Mouse (Mus musculus) heart, embryonic 11.5 days (tissue): ENCODE measurements at regions not wholly inside any gene's neighbourhood (a gene's known extent, or its start where the extent isn't known, plus 50 kb on each side); places are given as distances from the start of the nearest gene placed in this dataset.

Source experiments
- ATAC-seq: fragments of 200-750 bp; cut with Nextera tagmentation; replicated peaks from 2 replicates; pipeline ENCODE4 v1.8.0; 2017; ENCODE audit warnings: moderate library complexity; ENCODE audit not compliant: insufficient number of reproducible peaks, low FRiP score, low TSS enrichment
- H3K27ac ChIP-seq: fragments of 300-500 bp; sonication (generic); 2 replicates; pipeline ENCODE4 v1.5.1; 2014; ENCODE audit warnings: mild to moderate bottlenecking, low read depth, low read length
- H3K27me3 ChIP-seq: fragments of 300-500 bp; sonication (generic); 2 replicates; pipeline ENCODE4 v1.6.1; 2014; ENCODE audit warnings: mild to moderate bottlenecking, low read length, mixed read lengths; ENCODE audit not compliant: control insufficient read depth, insufficient read depth
- H3K36me3 ChIP-seq: fragments of 300-500 bp; sonication (generic); 2 replicates; pipeline ENCODE4 v1.6.1; 2014; ENCODE audit warnings: mild to moderate bottlenecking, low read length, moderate library complexity, mixed read lengths; ENCODE audit not compliant: control insufficient read depth, insufficient read depth
- H3K4me1 ChIP-seq: fragments of 300-500 bp; sonication (generic); 2 replicates; pipeline ENCODE4 v1.6.1; 2014; ENCODE audit warnings: low read length; ENCODE audit not compliant: control insufficient read depth, insufficient read depth
- H3K4me2 ChIP-seq: fragments of 300-500 bp; sonication (generic); 2 replicates; pipeline ENCODE4 v1.6.1; 2014; ENCODE audit warnings: mild to moderate bottlenecking, moderate library complexity
- H3K4me3 ChIP-seq: fragments of 300-500 bp; sonication (generic); 2 replicates; pipeline ENCODE4 v1.5.1; 2014; ENCODE audit warnings: low read depth, low read length
- H3K9ac ChIP-seq: fragments of 300-500 bp; sonication (generic); 2 replicates; pipeline ENCODE4 v1.6.1; 2014; ENCODE audit warnings: mild to moderate bottlenecking, low read depth, low read length, moderate library complexity
- H3K9me3 ChIP-seq: fragments of 300-500 bp; sonication (generic); replicated peaks from 2 replicates; pipeline ENCODE4 v1.6.1; 2016; ENCODE audit warnings: low read length; ENCODE audit not compliant: control insufficient read depth
- WGBS: fragments of 180-500 bp; shearing (Covaris S2); extraction: QIAGEN DNeasy Blood & Tissue Kit; methylation state at CpG from one replicate; pipeline ENCODE4 v1.1.7; 2014; ENCODE audit not compliant: insufficient replicate concordance; 5-methylcytosine and 5-hydroxymethylcytosine counted together

DNA sequence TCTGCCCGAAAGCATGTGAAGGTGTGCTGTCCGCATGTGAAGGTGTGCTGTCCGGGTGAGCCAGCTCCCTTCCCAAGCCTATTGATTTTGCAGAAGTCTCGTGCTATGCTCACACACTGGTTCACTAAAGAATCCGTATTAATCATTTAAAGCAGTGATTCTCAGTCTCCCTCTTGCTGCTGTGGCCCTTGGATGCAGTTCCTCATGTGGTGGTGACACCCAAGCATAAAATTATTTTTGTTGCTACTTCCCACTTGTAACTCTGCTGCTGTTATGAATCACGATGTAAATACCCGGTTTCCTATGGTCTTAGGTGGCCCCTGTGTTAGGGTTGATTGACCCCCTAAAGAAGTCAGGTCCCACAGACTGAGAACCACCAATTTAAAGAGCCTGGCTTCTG, 55.7 kb upstream of the Emb start:
- WGBS, result 88% methylated on average over 7 of the region's 7 CpGs
- no peaks in the 10 kb centered on the region for H3K36me3 ChIP-seq
- ATAC-seq, result no peak
- H3K27ac ChIP-seq, result no peak overlapping the region
- no peaks in the 10 kb centered on the region for H3K4me1 ChIP-seq
- H3K9ac ChIP-seq, result no peak overlapping the region
- H3K27me3 ChIP-seq, result no peaks in the 10 kb centered on the region
- no peak overlapping the region for H3K4me2 ChIP-seq
- H3K4me3 ChIP-seq, result no peak overlapping the region
- no peaks in the 10 kb centered on the region for H3K9me3 ChIP-seq

GRCm38 (mm10) chr13:117143828-117144227, 64.5 kb upstream of the Emb start:
- Histone ChIP-seq H3K27ac (no peak overlapping the region), H3K27me3 (no peaks in the 10 kb centered on the region), H3K9ac (no peak overlapping the region), H3K4me3 (no peak overlapping the region), H3K9me3 (no peaks in the 10 kb centered on the region), H3K4me1 (no peaks in the 10 kb centered on the region), H3K4me2 (no peak overlapping the region), H3K36me3 (no peaks in the 10 kb centered on the region)
- 57% methylated on average over 6 of the region's 6 CpGs for WGBS
- ATAC-seq, result no peak

- Histone ChIP-seq H3K27ac (no peak overlapping the region), H3K9me3 (no peaks in the 10 kb centered on the region), H3K36me3 (no peaks in the 10 kb centered on the region), H3K4me3 (no peak overlapping the region), H3K9ac (no peak overlapping the region), H3K4me1 (no peaks in the 10 kb centered on the region), H3K27me3 (no peaks in the 10 kb centered on the region), H3K4me2 (no peak overlapping the region)
- no peak for ATAC-seq
- 74% methylated on average over 4 of the region's 4 CpGs for WGBS
Observed at GRCm38 (mm10) chr13:117143255-117143654, 65.1 kb upstream of the Emb start.

DNA sequence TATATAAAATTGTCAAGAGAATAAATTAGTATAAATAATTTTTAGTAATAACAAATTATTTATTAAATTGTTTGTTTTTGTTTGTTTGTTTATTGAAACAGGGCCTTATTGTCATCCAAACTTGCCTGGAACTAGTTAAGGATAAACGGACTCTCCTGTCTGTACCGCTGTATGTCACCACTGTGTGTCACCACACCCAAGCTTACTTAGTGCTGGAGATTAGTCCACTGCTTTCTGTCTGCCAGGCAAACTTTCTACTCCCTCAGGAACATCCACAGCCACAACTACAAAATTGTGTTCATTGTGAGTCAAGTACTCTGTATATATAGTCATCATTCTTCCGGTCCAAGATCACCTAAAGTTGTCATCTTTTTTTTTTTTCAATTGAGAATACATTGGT, 74.0 kb upstream of the Emb start:
- H3K27me3 ChIP-seq, result no peaks in the 10 kb centered on the region
- no peak overlapping the region for H3K4me2 ChIP-seq
- no peaks in the 10 kb centered on the region for H3K4me1 ChIP-seq
- H3K27ac ChIP-seq, result no peak overlapping the region
- H3K36me3 ChIP-seq, result no peaks in the 10 kb centered on the region
- H3K9me3 ChIP-seq, result no peaks in the 10 kb centered on the region
- no peak overlapping the region for H3K4me3 ChIP-seq
- no peak for ATAC-seq
- 75% methylated on average over 3 of the region's 3 CpGs for WGBS
- no peak overlapping the region for H3K9ac ChIP-seq

DNA sequence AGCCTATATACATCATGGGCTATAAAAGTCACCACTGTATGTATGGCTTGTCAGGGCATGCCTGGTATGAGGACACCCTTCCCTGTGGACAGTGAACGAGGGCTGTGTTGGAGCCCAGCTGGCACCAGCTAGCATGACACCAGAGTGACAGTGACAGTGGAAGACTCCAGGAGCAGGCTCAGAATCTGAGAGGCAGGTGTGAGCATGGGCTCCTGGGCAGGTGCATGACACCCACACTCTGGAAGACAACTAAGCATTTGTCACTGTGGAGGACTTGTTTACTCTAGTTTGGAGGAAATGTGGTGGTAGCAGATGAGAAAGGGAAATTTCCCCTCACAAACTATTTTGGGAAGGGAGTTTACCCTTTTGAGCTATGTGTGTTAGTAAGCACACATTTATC, 76.2 kb upstream of the Emb start:
- Histone ChIP-seq H3K27ac (no peak overlapping the region), H3K4me3 (no peak overlapping the region), H3K27me3 (no peaks in the 10 kb centered on the region), H3K4me2 (no peak overlapping the region), H3K4me1 (no peaks in the 10 kb centered on the region), H3K9me3 (no peaks in the 10 kb centered on the region), H3K9ac (no peak overlapping the region), H3K36me3 (no peaks in the 10 kb centered on the region)
- no peak for ATAC-seq
- 65% methylated on average over 1 of the region's 1 CpGs for whole genome bisulfite sequencing

DNA sequence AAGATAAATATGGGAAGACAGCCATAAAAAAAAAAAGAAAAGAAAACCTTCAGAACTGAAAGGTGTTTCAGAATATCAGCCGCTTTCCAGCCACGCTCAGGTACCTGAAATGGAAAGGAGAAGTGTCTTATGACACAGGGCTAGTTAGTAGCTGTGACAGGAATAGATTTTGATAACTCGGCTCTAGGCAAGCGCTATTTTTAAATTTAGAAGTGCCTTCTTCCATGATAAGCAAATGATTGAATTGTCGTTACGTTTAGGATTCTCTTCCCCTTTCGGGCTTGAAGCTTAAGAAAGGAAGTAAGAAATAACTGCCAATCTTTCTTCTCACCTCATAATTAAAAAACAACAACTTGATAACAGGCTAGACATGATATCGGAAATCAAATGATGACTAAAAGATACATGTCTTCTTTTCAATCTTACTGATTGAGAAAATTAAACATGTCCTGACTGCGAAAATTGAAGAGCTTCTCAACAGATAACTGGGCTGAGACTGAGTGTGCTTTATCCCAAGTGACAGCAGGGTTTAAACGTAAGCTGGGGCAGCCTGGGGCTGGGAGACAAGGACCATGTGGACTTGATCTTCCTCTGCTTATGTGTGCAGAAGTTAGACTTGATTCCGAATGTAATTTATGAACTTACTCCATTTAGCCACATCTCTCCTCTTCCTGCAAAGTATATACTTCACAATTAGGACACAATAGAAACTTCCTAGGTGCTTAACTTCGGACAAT, 80.4 kb upstream of the Emb start:
- H3K4me3 ChIP-seq, result 0 out of 2 replicates have a peak overlapping the region, but pooled peaks have one; percentile 5
- 0 out of 2 replicates have a peak overlapping the region, but pooled peaks have one; percentile 10 for H3K27ac ChIP-seq
- H3K9ac ChIP-seq, result no peak overlapping the region
- H3K4me2 ChIP-seq, result peak overlapping the region; percentile 45
- no peaks in the 10 kb centered on the region for H3K4me1 ChIP-seq
- 41% methylated on average over 12 of the region's 12 CpGs for WGBS
- H3K9me3 ChIP-seq, result no peaks in the 10 kb centered on the region
- no peak for ATAC-seq
- no peaks in the 10 kb centered on the region for H3K27me3 ChIP-seq
- H3K36me3 ChIP-seq, result no peaks in the 10 kb centered on the region

DNA sequence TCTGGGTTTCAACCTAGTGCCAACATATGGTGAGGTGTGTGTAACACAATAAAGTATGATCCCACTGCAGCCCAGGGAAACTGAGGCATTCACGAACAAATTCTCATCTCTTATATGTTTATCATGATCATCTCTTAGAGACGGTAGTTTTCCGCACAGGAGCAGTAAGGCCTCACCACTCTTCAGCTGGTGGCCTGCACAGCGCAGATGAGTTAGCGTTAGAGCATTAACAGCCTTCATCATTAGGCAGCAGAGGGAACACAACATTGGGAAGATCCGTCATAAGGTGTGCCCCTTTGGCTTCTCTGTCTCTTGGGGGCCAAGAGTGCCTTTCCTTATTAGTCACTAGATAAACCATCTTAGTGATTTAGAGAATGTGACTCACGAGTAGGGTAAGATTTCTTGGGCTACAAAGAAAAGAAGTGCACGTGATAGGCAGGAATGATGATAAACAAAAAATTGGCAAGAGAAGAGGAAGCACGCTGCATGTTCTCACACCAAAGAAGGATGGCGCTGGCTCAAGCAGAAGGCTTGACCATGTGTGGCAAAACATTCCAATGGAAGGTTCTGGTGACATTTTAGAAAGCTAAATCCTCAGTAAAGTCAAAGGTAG, 81.1 kb upstream of the Emb start:
- H3K4me3 ChIP-seq, result no peak overlapping the region
- no peak for ATAC-seq
- H3K4me1 ChIP-seq, result no peaks in the 10 kb centered on the region
- peak overlapping the region; percentile 45; the same call in 1 of the 2 replicates for H3K4me2 ChIP-seq
- no peaks in the 10 kb centered on the region for H3K9me3 ChIP-seq
- H3K9ac ChIP-seq, result no peak overlapping the region
- 0 out of 2 replicates have a peak overlapping the region, but pooled peaks have one; percentile 10 for H3K27ac ChIP-seq
- no peaks in the 10 kb centered on the region for H3K27me3 ChIP-seq
- H3K36me3 ChIP-seq, result no peaks in the 10 kb centered on the region
- 65% methylated on average over 10 of the region's 10 CpGs for WGBS

GRCm38 (mm10) chr13:117119636-117120035, 88.7 kb upstream of the Emb start:
- Histone ChIP-seq H3K9me3 (no peaks in the 10 kb centered on the region), H3K4me2 (no peak overlapping the region), H3K4me3 (no peak overlapping the region), H3K27me3 (no peaks in the 10 kb centered on the region), H3K36me3 (no peaks in the 10 kb centered on the region), H3K4me1 (no peaks in the 10 kb centered on the region), H3K27ac (no peak overlapping the region), H3K9ac (no peak overlapping the region)
- ATAC-seq, result no peak
- 73% methylated on average over 4 of the region's 4 CpGs for WGBS

DNA sequence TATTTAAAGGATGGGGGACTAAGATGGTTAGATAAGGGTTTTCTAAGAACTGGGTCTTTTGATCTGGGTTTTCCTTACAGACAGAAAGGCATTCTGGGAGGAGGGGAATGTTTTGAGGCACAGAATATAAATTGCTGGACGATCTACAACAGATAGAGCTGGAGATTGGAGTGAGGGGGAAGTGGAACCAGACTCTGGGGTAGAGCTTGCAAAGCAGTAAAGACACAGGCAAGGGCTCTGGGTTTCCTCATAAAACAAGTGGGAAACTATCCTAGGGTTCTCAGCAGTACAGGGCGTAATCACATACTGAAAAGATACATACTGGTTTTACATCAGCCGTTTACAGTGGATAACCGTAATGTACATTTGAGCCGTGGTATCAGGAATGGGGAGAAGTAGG, 89.5 kb upstream of the Parp8 start:
- H3K9me3 ChIP-seq, result no peaks in the 10 kb centered on the region
- H3K27me3 ChIP-seq, result no peaks in the 10 kb centered on the region
- no peak for ATAC-seq
- H3K36me3 ChIP-seq, result no peaks in the 10 kb centered on the region
- H3K27ac ChIP-seq, result no peak overlapping the region
- H3K4me1 ChIP-seq, result no peaks in the 10 kb centered on the region
- no peak overlapping the region for H3K4me2 ChIP-seq
- H3K4me3 ChIP-seq, result no peak overlapping the region
- WGBS, result 77% methylated on average over 5 of the region's 5 CpGs
- no peak overlapping the region for H3K9ac ChIP-seq
